Mouse (Mus musculus) midbrain, embryonic 14.5 days (tissue): Measurements from ENCODE around the gene Bglap. TPM values are rescaled to one million over a fixed set of nuclear protein-coding genes. Genes with fewer than 3 reads are reported as not detected.

Source experiments
- ATAC-seq: fragments of 200-750 bp; cut with Nextera tagmentation; 2 replicates; pipeline ENCODE4 v1.8.0; 2017; ENCODE audit warnings: moderate number of reproducible peaks, moderate library complexity; ENCODE audit not compliant: low FRiP score, low TSS enrichment
- DNase-seq: peaks from one replicate; pipeline ENCODE4 v3.0.0-alpha.2; 2015
- H3K27ac ChIP-seq: fragments of 300-500 bp; sonication (generic); replicated peaks from 2 replicates; pipeline ENCODE4 v1.5.1; 2014; ENCODE audit warnings: mild to moderate bottlenecking, low read depth, low read length, moderate library complexity
- H3K27me3 ChIP-seq: fragments of 300-500 bp; sonication (generic); 2 replicates; pipeline ENCODE4 v1.6.1; 2014; ENCODE audit warnings: low read length, control low read depth, mixed read lengths; ENCODE audit not compliant: control insufficient read depth, insufficient read depth
- H3K36me3 ChIP-seq: fragments of 300-500 bp; sonication (generic); 2 replicates; pipeline ENCODE4 v1.6.1; 2014; ENCODE audit warnings: low read length, control low read depth; ENCODE audit not compliant: control insufficient read depth, insufficient read depth
- H3K4me1 ChIP-seq: fragments of 300-500 bp; sonication (generic); 2 replicates; pipeline ENCODE4 v1.6.1; 2014; ENCODE audit warnings: mild to moderate bottlenecking, antibody characterized with exemption, low read length, control low read depth; ENCODE audit not compliant: control insufficient read depth, insufficient read depth
- H3K4me2 ChIP-seq: fragments of 300-500 bp; sonication (generic); 2 replicates; pipeline ENCODE4 v1.6.1; 2014; ENCODE audit warnings: mild to moderate bottlenecking, low read length, moderate library complexity
- H3K4me3 ChIP-seq: fragments of 300-500 bp; sonication (generic); replicated peaks from 2 replicates; pipeline ENCODE4 v1.5.1; 2014; ENCODE audit warnings: low read depth, low read length
- H3K9ac ChIP-seq: fragments of 300-500 bp; sonication (generic); replicated peaks from 2 replicates; pipeline ENCODE4 v1.6.1; 2014; ENCODE audit warnings: mild to moderate bottlenecking, low read length, moderate library complexity
- H3K9me3 ChIP-seq: fragments of 300-500 bp; sonication (generic); 2 replicates; pipeline ENCODE4 v1.6.1; 2016; ENCODE audit warnings: low read length, control low read depth, mixed read lengths; ENCODE audit not compliant: control insufficient read depth
- WGBS: fragments of 180-500 bp; shearing (Covaris S2); extraction: QIAGEN DNeasy Blood & Tissue Kit; methylation state at CpG from one replicate; pipeline ENCODE4 v1.1.7; 2014; 5-methylcytosine and 5-hydroxymethylcytosine counted together
- polyA plus RNA-seq: library from polyadenylated mRNA; unstranded; fragments of >200 nt; fragmentation: Nextera tagmentation; extraction: Ambion mirVana; gene quantifications from 2 replicates; pipeline ENCODE4 v1.2.1, GENCODE M21; 2014

Gene Bglap
- polyA plus RNA-seq, 1 experiment from 2014 or later, result not detected

DNA sequence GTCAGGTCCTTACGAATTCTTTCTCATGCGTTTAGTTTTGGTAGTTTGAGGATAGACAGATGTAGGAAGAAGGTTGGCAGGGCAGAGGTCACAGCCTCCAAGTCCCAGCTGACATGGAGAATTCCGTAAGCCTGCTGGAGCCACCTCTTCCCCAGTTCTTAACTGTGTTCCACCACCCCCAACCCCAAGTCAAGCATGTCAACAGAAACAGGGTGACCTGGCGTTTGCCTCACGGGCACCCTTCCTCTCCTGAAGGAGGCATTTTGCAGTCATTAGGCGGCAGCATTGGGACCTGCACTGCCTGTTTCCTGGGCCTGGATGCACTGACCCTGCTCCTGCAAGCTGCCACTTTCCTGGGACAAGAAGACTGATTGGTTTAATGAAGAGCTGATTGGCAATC, 33.8 kb upstream of the Bglap start:
- DNase-seq (no peak), ATAC-seq (no peak)
- WGBS, result 87% methylated on average over 6 of the region's 6 CpGs
- H3K9ac ChIP-seq, result no peak overlapping the region
- no peak overlapping the region for H3K27ac ChIP-seq
- no peaks in the 10 kb centered on the region for H3K27me3 ChIP-seq
- H3K4me2 ChIP-seq, result no peak overlapping the region
- H3K36me3 ChIP-seq, result peaks cover 76% of the 10 kb centered on the region
- H3K4me3 ChIP-seq, result no peak overlapping the region
- H3K9me3 ChIP-seq, result no peaks in the 10 kb centered on the region
- H3K4me1 ChIP-seq, result no peaks in the 10 kb centered on the region; the same call in 1 of the 2 replicates

DNA sequence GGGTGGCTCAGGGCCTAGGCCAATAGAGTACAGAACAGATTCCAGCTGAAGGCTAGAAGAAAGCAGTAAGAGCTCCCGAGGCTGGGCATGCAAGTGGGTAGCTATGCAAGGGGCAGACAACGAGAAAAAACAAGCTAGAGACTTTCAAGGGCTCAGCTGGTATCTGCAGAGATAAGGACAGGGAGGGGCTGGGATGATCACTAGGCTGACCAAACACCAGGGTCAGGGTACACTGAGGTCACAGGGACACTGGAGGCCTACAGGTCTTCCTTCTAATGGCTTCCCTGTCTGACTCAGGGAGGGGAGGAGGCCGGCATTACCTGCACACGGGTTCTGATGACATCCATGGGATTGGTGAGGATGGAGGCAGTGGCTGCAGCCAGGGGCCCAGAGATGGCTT, 31.4 kb upstream of the Bglap start:
- no peak for ATAC-seq
- 92% methylated on average over 4 of the region's 4 CpGs for WGBS
- Histone ChIP-seq H3K36me3 (peaks cover 83% of the 10 kb centered on the region), H3K9ac (no peak overlapping the region), H3K9me3 (no peaks in the 10 kb centered on the region), H3K4me1 (peaks cover 3% of the 10 kb centered on the region; the same call in 1 of the 2 replicates), H3K27me3 (no peaks in the 10 kb centered on the region), H3K27ac (no peak overlapping the region), H3K4me3 (no peak overlapping the region), H3K4me2 (no peak overlapping the region)
- no peak for DNase-seq

DNA sequence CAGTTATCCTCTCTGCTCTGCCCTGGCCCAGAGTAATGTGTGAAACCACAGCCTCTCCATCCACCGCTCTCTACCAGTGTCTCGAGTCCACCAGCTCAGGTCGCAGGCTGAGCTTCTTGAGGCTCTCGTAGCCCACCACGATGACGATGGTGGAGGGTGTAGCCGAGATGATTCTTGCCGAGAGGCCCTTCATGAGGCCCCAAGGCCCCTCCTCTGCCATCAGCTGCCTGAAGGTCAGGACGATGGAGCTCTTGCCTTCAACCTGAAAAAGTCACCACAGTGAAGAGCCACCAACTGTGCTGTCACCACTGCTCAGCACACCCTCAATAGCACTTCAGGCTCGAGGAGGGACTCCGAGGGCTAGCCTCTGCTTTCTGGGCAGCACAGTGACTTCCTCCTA, 28.4 kb upstream of the Bglap start:
- H3K27ac ChIP-seq, result no peak overlapping the region
- H3K4me1 ChIP-seq, result peaks cover 14% of the 10 kb centered on the region; the same call in 1 of the 2 replicates
- H3K4me3 ChIP-seq, result no peak overlapping the region
- WGBS, result 90% methylated on average over 11 of the region's 11 CpGs
- H3K9me3 ChIP-seq, result no peaks in the 10 kb centered on the region
- no peak for ATAC-seq
- no peak for DNase-seq
- no peaks in the 10 kb centered on the region for H3K27me3 ChIP-seq
- no peak overlapping the region for H3K9ac ChIP-seq
- H3K4me2 ChIP-seq, result no peak overlapping the region
- H3K36me3 ChIP-seq, result peaks cover 53% of the 10 kb centered on the region

- WGBS, result 93% methylated on average over 4 of the region's 4 CpGs
- Histone ChIP-seq H3K9me3 (no peaks in the 10 kb centered on the region), H3K9ac (no peak overlapping the region), H3K4me3 (no peak overlapping the region), H3K27me3 (no peaks in the 10 kb centered on the region), H3K27ac (no peak overlapping the region), H3K4me1 (peaks cover 14% of the 10 kb centered on the region; the same call in 1 of the 2 replicates), H3K36me3 (peaks cover 44% of the 10 kb centered on the region), H3K4me2 (no peak overlapping the region)
- DNase-seq (no peak), ATAC-seq (no peak)
Observed at GRCm38 (mm10) chr3:88411681-88412080, 27.4 kb upstream of the Bglap start.

DNA sequence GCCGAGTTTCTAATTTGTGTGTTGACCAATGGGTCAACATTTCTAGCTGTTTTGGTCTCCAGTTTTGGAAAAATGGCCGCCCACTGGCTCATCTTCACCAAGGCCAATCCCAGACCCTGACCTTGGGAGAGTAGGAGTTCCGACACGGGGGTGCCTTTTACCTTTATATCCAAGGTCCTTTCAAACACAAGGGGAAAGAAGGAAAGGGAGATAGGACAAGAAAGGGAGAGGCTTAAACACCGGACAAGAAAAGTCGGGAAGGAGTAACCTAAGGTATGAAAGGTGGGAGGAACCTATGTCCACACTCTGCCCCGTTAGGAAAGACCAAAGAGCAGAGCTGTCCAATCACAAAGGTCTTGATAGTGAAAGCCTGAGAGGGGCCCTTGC, 26.4 kb upstream of the Bglap start:
- ATAC-seq (no peak), DNase-seq (no peak)
- Histone ChIP-seq H3K27ac (no peak overlapping the region), H3K4me1 (peaks cover 14% of the 10 kb centered on the region; the same call in 1 of the 2 replicates), H3K4me3 (peak overlapping the region; percentile 57), H3K4me2 (peak overlapping the region; percentile 72), H3K36me3 (peaks cover 33% of the 10 kb centered on the region), H3K9ac (peak overlapping the region; percentile 68), H3K9me3 (no peaks in the 10 kb centered on the region), H3K27me3 (no peaks in the 10 kb centered on the region)
- WGBS, result 31% methylated on average over 7 of the region's 7 CpGs

DNA sequence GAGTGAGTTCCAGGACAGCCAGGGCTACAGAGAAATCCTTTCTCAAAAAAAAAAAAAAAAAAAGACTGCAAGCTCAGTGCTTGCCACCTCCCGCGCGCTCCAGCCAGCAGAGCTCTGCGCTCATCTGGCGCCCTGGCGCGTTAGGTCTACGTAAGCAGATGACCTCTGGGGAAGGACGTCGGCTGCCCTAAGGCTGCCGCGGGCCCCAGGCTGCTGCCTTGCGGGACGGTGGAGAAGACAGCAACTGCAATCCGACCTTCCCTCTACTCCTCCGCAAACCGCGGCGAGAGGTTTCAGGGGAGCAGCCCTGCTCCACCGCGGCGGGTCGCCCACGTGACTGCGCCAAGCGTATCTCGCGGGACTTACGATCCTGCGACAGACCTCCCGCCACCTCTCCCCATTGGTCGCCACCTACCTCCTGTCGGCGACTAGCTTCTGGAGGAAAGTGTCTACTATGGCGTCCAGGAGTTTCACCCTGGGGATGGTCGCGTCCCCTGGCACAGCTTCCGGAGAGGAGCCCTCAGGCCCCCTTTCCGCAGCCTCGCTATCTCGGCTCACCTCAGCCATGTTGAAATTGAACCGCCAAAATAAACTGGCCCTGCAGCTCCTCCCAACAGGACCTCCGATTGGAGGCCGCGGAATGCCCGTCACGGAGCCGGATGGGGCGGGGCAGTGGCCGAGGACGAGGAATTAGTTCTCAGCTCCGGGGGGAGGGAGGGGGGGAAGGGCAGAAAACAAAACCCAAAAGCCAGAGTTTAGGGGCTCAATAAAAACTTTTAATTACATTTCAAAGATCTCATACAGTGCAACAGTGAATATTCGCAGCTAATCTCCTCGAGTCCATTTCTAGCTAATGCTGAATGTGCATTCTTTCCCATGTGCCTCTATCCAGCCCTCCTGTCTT, 25.7 kb upstream of the Bglap start, which contains the start of gene Pmf1:
Pmf1 (minus strand) TSS at position 591 of the 904 bp plus-strand sequence.
- Histone ChIP-seq H3K9ac (peak within 1 kb of the TSS; percentile 68), H3K9me3 (no peaks in the 10 kb centered on the region), H3K4me1 (peaks cover 14% of the 10 kb centered on the region; the same call in 1 of the 2 replicates), H3K36me3 (peaks cover 27% of the 10 kb centered on the region), H3K4me3 (peak within 1 kb of the TSS; percentile 57), H3K4me2 (peak within 1 kb of the TSS; percentile 72), H3K27me3 (no peaks in the 10 kb centered on the region), H3K27ac (peak within 1 kb of the TSS; percentile 82)
- WGBS, result under 1% methylated on average over 54 of the region's 54 CpGs
- DNase-seq, result peak; percentile 92
- ATAC-seq, result peak; percentile 91

DNA sequence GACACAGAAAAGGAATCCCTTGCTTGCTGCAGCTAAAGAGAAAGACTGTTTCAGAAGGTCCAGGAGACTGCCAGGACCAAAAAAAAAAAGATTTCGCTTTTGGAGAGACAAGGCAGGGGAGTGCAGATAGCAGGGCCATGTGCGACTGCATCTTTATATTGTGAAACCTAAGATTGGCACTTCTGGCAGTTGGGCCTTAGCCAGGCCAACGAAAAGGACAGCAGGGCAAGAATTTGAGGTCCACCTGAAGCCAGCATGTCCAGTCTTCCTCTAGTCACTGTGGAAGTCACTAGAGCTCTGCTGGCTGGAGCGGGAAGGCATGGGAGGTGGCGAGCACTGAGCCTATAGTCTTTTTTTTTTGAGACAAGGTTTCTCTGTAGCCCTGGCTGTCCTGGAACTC, 24.7 kb upstream of the Bglap start:
- Histone ChIP-seq H3K4me3 (no peak overlapping the region), H3K9ac (no peak overlapping the region), H3K36me3 (peaks cover 23% of the 10 kb centered on the region), H3K27me3 (no peaks in the 10 kb centered on the region), H3K4me2 (peak overlapping the region; percentile 72), H3K9me3 (no peaks in the 10 kb centered on the region), H3K27ac (no peak overlapping the region), H3K4me1 (peaks cover 14% of the 10 kb centered on the region; the same call in 1 of the 2 replicates)
- DNase-seq, result no peak
- no peak for ATAC-seq
- WGBS, result 62% methylated on average over 5 of the region's 5 CpGs

- no peak for DNase-seq
- WGBS, result 67% methylated on average over 7 of the region's 7 CpGs
- Histone ChIP-seq H3K4me3 (no peak overlapping the region), H3K36me3 (peaks cover 11% of the 10 kb centered on the region), H3K9ac (no peak overlapping the region), H3K4me2 (no peak overlapping the region), H3K4me1 (peaks cover 14% of the 10 kb centered on the region; the same call in 1 of the 2 replicates), H3K27me3 (no peaks in the 10 kb centered on the region), H3K9me3 (no peaks in the 10 kb centered on the region), H3K27ac (no peak overlapping the region)
- ATAC-seq, result no peak
Observed at GRCm38 (mm10) chr3:88407529-88407928, 23.3 kb upstream of the Bglap start.

GRCm38 (mm10) chr3:88407090-88407489, 22.8 kb upstream of the Bglap start:
- no peaks in the 10 kb centered on the region for H3K9me3 ChIP-seq
- 0% methylated on average over 2 of the region's 2 CpGs for WGBS
- peak; percentile 94 for DNase-seq
- no peak for ATAC-seq
- H3K4me1 ChIP-seq, result peaks cover 14% of the 10 kb centered on the region; the same call in 1 of the 2 replicates
- H3K9ac ChIP-seq, result no peak overlapping the region
- H3K4me2 ChIP-seq, result no peak overlapping the region
- H3K36me3 ChIP-seq, result peaks cover 7% of the 10 kb centered on the region
- H3K4me3 ChIP-seq, result no peak overlapping the region
- no peaks in the 10 kb centered on the region for H3K27me3 ChIP-seq
- H3K27ac ChIP-seq, result no peak overlapping the region
